Comparison of ENCODE assay signal across 24 mouse cellular contexts in the genomic region with DNA sequence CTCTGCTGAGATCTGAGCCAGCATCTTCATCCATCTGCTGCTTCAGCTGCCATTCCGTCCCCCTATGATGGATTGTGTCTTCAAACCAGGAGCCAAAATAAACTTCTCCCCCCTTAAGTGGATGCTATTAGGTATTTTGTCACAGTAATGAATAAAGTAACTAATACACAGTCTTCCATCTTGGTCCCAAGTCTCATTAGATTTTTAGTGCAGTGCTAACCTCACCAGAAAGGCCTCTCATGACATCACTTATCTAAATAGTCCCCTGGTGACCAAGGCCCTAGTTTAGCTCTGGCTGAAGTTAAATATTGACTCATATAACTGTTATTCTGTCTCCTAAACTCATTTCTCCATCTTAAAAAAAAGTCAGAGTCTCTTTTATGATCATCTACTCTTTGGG.
"Had no signal": no experiment of that assay in that cellular context is flagged by ENCODE, and none has a peak within 500 bp of the region (broad histone marks: within the 10 kb centered on the region; RNA-seq: fewer than 3 reads in every experiment).

No protein-coding gene starts in this region.

- H3K27ac ChIP-seq: heart, adult 2 months; hindbrain, embryonic 10.5 days; hindbrain, embryonic 12.5 days; hindbrain, embryonic 14.5 days; intestine, embryonic 15.5 days; layer of hippocampus, adult 2 months; left cerebral cortex, adult 2 months; limb, embryonic 13.5 days; limb, embryonic 15.5 days; liver, embryonic 12.5 days; liver, embryonic 14.5 days had no signal

- ATAC-seq: forebrain, embryonic 16.5 days; hindbrain, embryonic 16.5 days; inflammation-experienced regulatory T-cells, adult 6 months; intestine, embryonic 15.5 days; intestine, postnatal 0 days; liver, embryonic 12.5 days had no signal

- H3K4me3 ChIP-seq: heart, adult 2 months; heart, embryonic 12.5 days; hindbrain, embryonic 10.5 days; hindbrain, embryonic 12.5 days; intestine, embryonic 15.5 days; layer of hippocampus, adult 2 months; left cerebral cortex, adult 2 months; limb, embryonic 13.5 days; limb, embryonic 15.5 days; liver, embryonic 12.5 days had no signal

- H3K9ac ChIP-seq: heart, embryonic 12.5 days; hindbrain, embryonic 12.5 days; hindbrain, embryonic 14.5 days; intestine, embryonic 15.5 days; limb, embryonic 13.5 days; limb, embryonic 15.5 days; liver, embryonic 12.5 days; liver, embryonic 14.5 days had no signal

- H3K36me3 ChIP-seq: heart, embryonic 12.5 days; hindbrain, embryonic 10.5 days; hindbrain, embryonic 12.5 days; intestine, embryonic 15.5 days; limb, embryonic 13.5 days; limb, embryonic 15.5 days; liver, embryonic 12.5 days had no signal

- H3K27me3 ChIP-seq: heart, embryonic 12.5 days; hindbrain, embryonic 12.5 days; intestine, embryonic 15.5 days; limb, embryonic 13.5 days; limb, embryonic 15.5 days; liver, embryonic 12.5 days had no signal

- H3K4me2 ChIP-seq: heart, embryonic 12.5 days; hindbrain, embryonic 12.5 days; hindbrain, embryonic 14.5 days; intestine, embryonic 15.5 days; limb, embryonic 13.5 days; limb, embryonic 15.5 days; liver, embryonic 12.5 days had no signal

- DNase-seq: gastrocnemius, postnatal 10 days; heart, postnatal 36 days; kidney, adult 18-20 months; kidney, adult 8-10 months; kidney, postnatal 10 days; kidney, postnatal 25 days; kidney, postnatal 4 days; left cerebral cortex, postnatal 4 days had no signal

- H3K9me3 ChIP-seq: heart, embryonic 12.5 days; hindbrain, embryonic 10.5 days; hindbrain, embryonic 12.5 days; intestine, embryonic 15.5 days; limb, embryonic 13.5 days; limb, embryonic 15.5 days; liver, embryonic 12.5 days had no signal

- H3K4me1 ChIP-seq: heart, embryonic 12.5 days; hindbrain, embryonic 10.5 days; hindbrain, embryonic 12.5 days; intestine, embryonic 15.5 days; limb, embryonic 13.5 days; limb, embryonic 15.5 days; liver, embryonic 12.5 days had no signal
